Mouse (Mus musculus): ENCODE results near the gene Cspg4. TPM values are rescaled to one million over a fixed set of nuclear protein-coding genes. Genes with fewer than 3 reads are reported as not detected.
"Not testable (repeated sequence)": the region's sequence is repeated elsewhere in the genome, so short reads cannot be mapped to it uniquely, and the experiment has no call there.

Cspg4 gene
- polyA plus RNA-seq, 1 experiment from 2014 or later, result 2.6 TPM

GRCm38 (mm10) chr9:56928041-56928811, 63.4 kb downstream of the Cspg4 start, which contains the start of gene Snx33:
TSS of gene Snx33 (minus strand) at chr9:56928371.
- peak within 1 kb of the TSS; percentile 82 for H3K4me2 ChIP-seq (ENCODE audit: low read depth)
- peak within 1 kb of the TSS; percentile 65 for H3K27ac ChIP-seq (ENCODE audit: low read depth, low read length)
- peak within 1 kb of the TSS; percentile 44 for H3K4me3 ChIP-seq (ENCODE audit: low read depth, low read length)
- peak within 1 kb of the TSS; percentile 62 for H3K9ac ChIP-seq (ENCODE audit: low read length)
- no peaks in the 10 kb centered on the region for H3K27me3 ChIP-seq (ENCODE audit: control insufficient read depth, insufficient read depth, low read length)
- DNase-seq (ENCODE audit: low spot score) (peak; percentile 92), ATAC-seq (ENCODE audit: insufficient read depth, low FRiP score, low TSS enrichment) (peak; percentile 87)
- WGBS, result under 1% methylated on average over 49 of the region's 50 CpGs
- H3K36me3 ChIP-seq (ENCODE audit: control insufficient read depth, insufficient read depth, low read length), result no peaks in the 10 kb centered on the region
- peaks cover 31% of the 10 kb centered on the region for H3K4me1 ChIP-seq (ENCODE audit: control insufficient read depth, insufficient read depth, low read length)
- H3K9me3 ChIP-seq (ENCODE audit: control insufficient read depth, low read length), result no peaks in the 10 kb centered on the region

GRCm38 (mm10) chr9:56929496-56929895, 64.7 kb downstream of the Cspg4 start:
- ATAC-seq (ENCODE audit: insufficient read depth, low FRiP score, low TSS enrichment) (no peak), DNase-seq (ENCODE audit: low spot score) (no peak)
- H3K9ac ChIP-seq (ENCODE audit: low read length), result no peak overlapping the region
- 56% methylated on average over 4 of the region's 4 CpGs for WGBS
- no peak overlapping the region for H3K4me2 ChIP-seq (ENCODE audit: low read depth)
- H3K4me3 ChIP-seq (ENCODE audit: low read depth, low read length), result no peak overlapping the region
- no peak overlapping the region for H3K27ac ChIP-seq (ENCODE audit: low read depth, low read length)
- no peaks in the 10 kb centered on the region for H3K36me3 ChIP-seq (ENCODE audit: control insufficient read depth, insufficient read depth, low read length)
- no peaks in the 10 kb centered on the region for H3K9me3 ChIP-seq (ENCODE audit: control insufficient read depth, low read length)
- H3K27me3 ChIP-seq (ENCODE audit: control insufficient read depth, insufficient read depth, low read length), result no peaks in the 10 kb centered on the region
- H3K4me1 ChIP-seq (ENCODE audit: control insufficient read depth, insufficient read depth, low read length), result peaks cover 21% of the 10 kb centered on the region

- Histone ChIP-seq H3K27me3 (ENCODE audit: control insufficient read depth, insufficient read depth, low read length) (no peaks in the 10 kb centered on the region), H3K36me3 (ENCODE audit: control insufficient read depth, insufficient read depth, low read length) (no peaks in the 10 kb centered on the region), H3K9me3 (ENCODE audit: control insufficient read depth, low read length) (no peaks in the 10 kb centered on the region), H3K4me3 (ENCODE audit: low read depth, low read length) (no peak overlapping the region), H3K9ac (ENCODE audit: low read length) (no peak overlapping the region), H3K27ac (ENCODE audit: low read depth, low read length) (no peak overlapping the region), H3K4me2 (ENCODE audit: low read depth) (no peak overlapping the region), H3K4me1 (ENCODE audit: control insufficient read depth, insufficient read depth, low read length) (peaks cover 13% of the 10 kb centered on the region)
- WGBS, result 87% methylated on average over 1 of the region's 1 CpGs
- DNase-seq (ENCODE audit: low spot score), result no peak
- no peak for ATAC-seq (ENCODE audit: insufficient read depth, low FRiP score, low TSS enrichment)
These were observed 65.7 kb downstream of the Cspg4 start for GRCm38 (mm10) chr9:56930556-56930955.

- Histone ChIP-seq H3K36me3 (ENCODE audit: control insufficient read depth, insufficient read depth, low read length) (no peaks in the 10 kb centered on the region), H3K27ac (ENCODE audit: low read depth, low read length) (no peak overlapping the region), H3K9ac (ENCODE audit: low read length) (0 out of 2 replicates have a peak overlapping the region, but pooled peaks have one; percentile 14), H3K27me3 (ENCODE audit: control insufficient read depth, insufficient read depth, low read length) (no peaks in the 10 kb centered on the region), H3K4me2 (ENCODE audit: low read depth) (peak overlapping the region; percentile 46), H3K4me1 (ENCODE audit: control insufficient read depth, insufficient read depth, low read length) (0 out of 2 replicates have a peak, but pooled peaks cover 4% of the 10 kb centered on the region), H3K9me3 (ENCODE audit: control insufficient read depth, low read length) (no peaks in the 10 kb centered on the region), H3K4me3 (ENCODE audit: low read depth, low read length) (peak overlapping the region; percentile 78)
- ATAC-seq (ENCODE audit: insufficient read depth, low FRiP score, low TSS enrichment) (no peak), DNase-seq (ENCODE audit: low spot score) (no peak)
- WGBS, result 19% methylated on average over 6 of the region's 6 CpGs
These were observed 72.0 kb downstream of the Cspg4 start for GRCm38 (mm10) chr9:56936861-56937222.

- Histone ChIP-seq H3K4me2 (ENCODE audit: low read depth) (peak within 1 kb of the TSS; percentile 91), H3K36me3 (ENCODE audit: control insufficient read depth, insufficient read depth, low read length) (no peaks in the 10 kb centered on the region), H3K9me3 (ENCODE audit: control insufficient read depth, low read length) (no peaks in the 10 kb centered on the region), H3K27ac (ENCODE audit: low read depth, low read length) (peak within 1 kb of the TSS; percentile 62; the same call in 1 of the 2 replicates), H3K4me3 (ENCODE audit: low read depth, low read length) (peak within 1 kb of the TSS; percentile 78), H3K4me1 (ENCODE audit: control insufficient read depth, insufficient read depth, low read length) (0 out of 2 replicates have a peak, but pooled peaks cover 4% of the 10 kb centered on the region), H3K9ac (ENCODE audit: low read length) (peak within 1 kb of the TSS; percentile 83), H3K27me3 (ENCODE audit: control insufficient read depth, insufficient read depth, low read length) (no peaks in the 10 kb centered on the region)
- ATAC-seq (ENCODE audit: insufficient read depth, low FRiP score, low TSS enrichment) (peak; percentile 86), DNase-seq (ENCODE audit: low spot score) (peak; percentile 90)
- WGBS, result under 1% methylated on average over 73 of the region's 73 CpGs
These were observed 72.7 kb downstream of the Cspg4 start, which contains the start of gene Imp3 for GRCm38 (mm10) chr9:56937223-56938160. TSS of gene Imp3 (plus strand) at chr9:56937475.

GRCm38 (mm10) chr9:56938374-56938773, 73.5 kb downstream of the Cspg4 start:
- Histone ChIP-seq H3K4me2 (ENCODE audit: low read depth) (peak overlapping the region; percentile 91), H3K27me3 (ENCODE audit: control insufficient read depth, insufficient read depth, low read length) (no peaks in the 10 kb centered on the region), H3K9me3 (ENCODE audit: control insufficient read depth, low read length) (no peaks in the 10 kb centered on the region), H3K9ac (ENCODE audit: low read length) (peak overlapping the region; percentile 83), H3K36me3 (ENCODE audit: control insufficient read depth, insufficient read depth, low read length) (no peaks in the 10 kb centered on the region), H3K27ac (ENCODE audit: low read depth, low read length) (no peak overlapping the region), H3K4me3 (ENCODE audit: low read depth, low read length) (peak overlapping the region; percentile 78), H3K4me1 (ENCODE audit: control insufficient read depth, insufficient read depth, low read length) (0 out of 2 replicates have a peak, but pooled peaks cover 4% of the 10 kb centered on the region)
- DNase-seq (ENCODE audit: low spot score) (no peak), ATAC-seq (ENCODE audit: insufficient read depth, low FRiP score, low TSS enrichment) (no peak)
- 7% methylated on average over 7 of the region's 7 CpGs for WGBS

- H3K9me3 ChIP-seq (ENCODE audit: control insufficient read depth, low read length); H3K4me3 ChIP-seq (ENCODE audit: low read depth, low read length); H3K9ac ChIP-seq (ENCODE audit: low read length); H3K27ac ChIP-seq (ENCODE audit: low read depth, low read length); ATAC-seq (ENCODE audit: insufficient read depth, low FRiP score, low TSS enrichment); H3K27me3 ChIP-seq (ENCODE audit: control insufficient read depth, insufficient read depth, low read length); H3K36me3 ChIP-seq (ENCODE audit: control insufficient read depth, insufficient read depth, low read length); H3K4me1 ChIP-seq (ENCODE audit: control insufficient read depth, insufficient read depth, low read length); H3K4me2 ChIP-seq (ENCODE audit: low read depth): not testable (repeated sequence)
- WGBS, result 33% methylated on average over 3 of the region's 3 CpGs
- peak; percentile 12 for DNase-seq (ENCODE audit: low spot score)
These were observed 82.6 kb downstream of the Cspg4 start for GRCm38 (mm10) chr9:56947481-56947880.

GRCm38 (mm10) chr9:56948699-56949098, 83.9 kb downstream of the Cspg4 start:
- not testable (repeated sequence) for H3K4me3 ChIP-seq (ENCODE audit: low read depth, low read length); H3K36me3 ChIP-seq (ENCODE audit: control insufficient read depth, insufficient read depth, low read length); H3K4me2 ChIP-seq (ENCODE audit: low read depth); H3K4me1 ChIP-seq (ENCODE audit: control insufficient read depth, insufficient read depth, low read length); DNase-seq (ENCODE audit: low spot score); ATAC-seq (ENCODE audit: insufficient read depth, low FRiP score, low TSS enrichment); H3K9ac ChIP-seq (ENCODE audit: low read length); H3K9me3 ChIP-seq (ENCODE audit: control insufficient read depth, low read length); H3K27ac ChIP-seq (ENCODE audit: low read depth, low read length); H3K27me3 ChIP-seq (ENCODE audit: control insufficient read depth, insufficient read depth, low read length)
- WGBS, result 52% methylated on average over 5 of the region's 5 CpGs

All from neural tube, embryonic 11.5 days (tissue).